Mouse (Mus musculus) stomach, embryonic 16.5 days (tissue): ENCODE measurements at regions not wholly inside any gene's neighbourhood (a gene's known extent, or its start where the extent isn't known, plus 50 kb on each side); places are given as distances from the start of the nearest gene placed in this dataset.

ENCODE experiments used
- ATAC-seq: fragments of 200-750 bp; cut with Nextera tagmentation; 2 replicates; pipeline ENCODE4 v1.8.0; 2017; ENCODE audit warnings: moderate number of reproducible peaks, moderate TSS enrichment; ENCODE audit not compliant: insufficient read depth, low FRiP score
- H3K27ac ChIP-seq: fragments of 300-500 bp; sonication (generic); 2 replicates; pipeline ENCODE4 v1.5.1; 2014; ENCODE audit warnings: low read length
- H3K27me3 ChIP-seq: fragments of 300-500 bp; sonication (generic); 2 replicates; pipeline ENCODE4 v1.6.1; 2014; ENCODE audit warnings: low read length, control low read depth, mixed read lengths; ENCODE audit not compliant: control insufficient read depth, insufficient read depth
- H3K36me3 ChIP-seq: fragments of 300-500 bp; sonication (generic); 2 replicates; pipeline ENCODE4 v1.6.1; 2014; ENCODE audit warnings: low read length; ENCODE audit not compliant: control insufficient read depth, insufficient read depth
- H3K4me1 ChIP-seq: fragments of 300-500 bp; sonication (generic); 2 replicates; pipeline ENCODE4 v1.6.1; 2014; ENCODE audit warnings: low read length, control low read depth, mixed read lengths; ENCODE audit not compliant: control insufficient read depth, insufficient read depth
- H3K4me2 ChIP-seq: fragments of 300-500 bp; sonication (generic); 2 replicates; pipeline ENCODE4 v1.6.1; 2014; ENCODE audit warnings: low read depth, low read length, mixed read lengths
- H3K4me3 ChIP-seq: fragments of 300-500 bp; sonication (generic); replicated peaks from 2 replicates; pipeline ENCODE4 v1.5.1; 2014; ENCODE audit warnings: mild to moderate bottlenecking, low read length
- H3K9ac ChIP-seq: fragments of 300-500 bp; sonication (generic); 2 replicates; pipeline ENCODE4 v1.6.1; 2014; ENCODE audit warnings: low read length
- H3K9me3 ChIP-seq: fragments of 300-500 bp; sonication (generic); replicated peaks from 2 replicates; pipeline ENCODE4 v1.6.1; 2016; ENCODE audit warnings: low read length, control low read depth; ENCODE audit not compliant: control insufficient read depth
- WGBS: fragments of 180-500 bp; shearing (Covaris S2); extraction: QIAGEN DNeasy Blood & Tissue Kit; methylation state at CpG from one replicate; pipeline ENCODE4 v1.1.7; 2014; 5-methylcytosine and 5-hydroxymethylcytosine counted together

- H3K27ac ChIP-seq = no peak overlapping the region
- H3K9me3 ChIP-seq = no peaks in the 10 kb centered on the region
- ATAC-seq = no peak
- no peak overlapping the region for H3K9ac ChIP-seq
- H3K27me3 ChIP-seq = no peaks in the 10 kb centered on the region
- no peak overlapping the region for H3K4me2 ChIP-seq
- H3K36me3 ChIP-seq = no peaks in the 10 kb centered on the region
- H3K4me3 ChIP-seq = no peak overlapping the region
- no peaks in the 10 kb centered on the region for H3K4me1 ChIP-seq
- 73% methylated on average over 2 of the region's 2 CpGs for WGBS
Observed at GRCm38 (mm10) chr12:65712304-65712703, 487.0 kb downstream of the Wdr20rt start.
